Mouse (Mus musculus): ENCODE measurements around the gene Siglec1. TPM values are rescaled to one million over a fixed set of nuclear protein-coding genes. Genes with fewer than 3 reads are reported as not detected.
"Not testable (repeated sequence)": the region's sequence is repeated elsewhere in the genome, so short reads cannot be mapped to it uniquely, and the experiment has no call there.

The Siglec1 gene
- total and polyA plus RNA-seq, 2 experiments from 2014 or later = 0.28 to 0.99 TPM

GRCm38 (mm10) chr2:131125157-131125963 lies 38.8 kb upstream of the Siglec1 start:
- no peak for ATAC-seq
- Histone ChIP-seq H3K27ac (no peak overlapping the region), H3K4me2 (ENCODE audit: low read depth, low read length) (no peak overlapping the region), H3K27me3 (ENCODE audit: insufficient read depth, low read length) (no peaks in the 10 kb centered on the region), H3K4me3 (ENCODE audit: low read length) (no peak overlapping the region), H3K36me3 (ENCODE audit: insufficient read depth, low read length) (no peaks in the 10 kb centered on the region), H3K9me3 (ENCODE audit: low read length) (no peaks in the 10 kb centered on the region), H3K9ac (replicated peaks; ENCODE audit: low read length) (no peak overlapping the region), H3K4me1 (ENCODE audit: insufficient read depth, low read length) (peaks cover 9% of the 10 kb centered on the region)
- DNase-seq (ENCODE audit: low spot score) = no peak
- WGBS = 91% methylated on average over 9 of the region's 9 CpGs
- no peak for TF ChIP-seq CTCF (IDR thresholded peaks at IDR 0.05; ENCODE audit: low read depth)

- H3K4me3 ChIP-seq (ENCODE audit: low read length) = no peak overlapping the region
- DNase-seq (ENCODE audit: low spot score) (no peak), ATAC-seq (no peak)
- H3K4me2 ChIP-seq (ENCODE audit: low read depth, low read length) = no peak overlapping the region
- H3K4me1 ChIP-seq (ENCODE audit: insufficient read depth, low read length) = peaks cover 9% of the 10 kb centered on the region
- no peak overlapping the region for H3K27ac ChIP-seq
- no peak overlapping the region for H3K9ac ChIP-seq (replicated peaks; ENCODE audit: low read length)
- H3K27me3 ChIP-seq (ENCODE audit: insufficient read depth, low read length) = no peaks in the 10 kb centered on the region
- TF ChIP-seq CTCF (IDR thresholded peaks at IDR 0.05; ENCODE audit: low read depth) = no peak
- 64% methylated on average over 3 of the region's 3 CpGs for WGBS
- H3K9me3 ChIP-seq (ENCODE audit: low read length) = no peaks in the 10 kb centered on the region
- no peaks in the 10 kb centered on the region for H3K36me3 ChIP-seq (ENCODE audit: insufficient read depth, low read length)
Measured at GRCm38 (mm10) chr2:131124166-131124565, 37.6 kb upstream of the Siglec1 start.

- Histone ChIP-seq H3K27me3 (ENCODE audit: insufficient read depth, low read length) (no peaks in the 10 kb centered on the region), H3K27ac (no peak overlapping the region), H3K4me2 (ENCODE audit: low read depth, low read length) (no peak overlapping the region), H3K36me3 (ENCODE audit: insufficient read depth, low read length) (no peaks in the 10 kb centered on the region), H3K4me1 (ENCODE audit: insufficient read depth, low read length) (no peaks in the 10 kb centered on the region), H3K4me3 (ENCODE audit: low read length) (no peak overlapping the region), H3K9me3 (ENCODE audit: low read length) (no peaks in the 10 kb centered on the region), H3K9ac (replicated peaks; ENCODE audit: low read length) (no peak overlapping the region)
- DNase-seq (ENCODE audit: low spot score) (no peak), ATAC-seq (no peak)
- no peak for TF ChIP-seq CTCF (IDR thresholded peaks at IDR 0.05; ENCODE audit: low read depth)
- WGBS = 85% methylated on average over 2 of the region's 2 CpGs
Measured at GRCm38 (mm10) chr2:131118968-131119574, 32.5 kb upstream of the Siglec1 start.

- no peak for TF ChIP-seq CTCF (IDR thresholded peaks at IDR 0.05; ENCODE audit: low read depth)
- DNase-seq (ENCODE audit: low spot score) (no peak), ATAC-seq (no peak)
- WGBS = 92% methylated on average over 5 of the region's 5 CpGs
- no peaks in the 10 kb centered on the region for H3K27me3 ChIP-seq (ENCODE audit: insufficient read depth, low read length)
- H3K4me3 ChIP-seq (ENCODE audit: low read length) = no peak overlapping the region
- H3K4me1 ChIP-seq (ENCODE audit: insufficient read depth, low read length) = no peaks in the 10 kb centered on the region
- no peaks in the 10 kb centered on the region for H3K36me3 ChIP-seq (ENCODE audit: insufficient read depth, low read length)
- H3K9me3 ChIP-seq (ENCODE audit: low read length) = no peaks in the 10 kb centered on the region
- no peak overlapping the region for H3K9ac ChIP-seq (replicated peaks; ENCODE audit: low read length)
- no peak overlapping the region for H3K27ac ChIP-seq
- H3K4me2 ChIP-seq (ENCODE audit: low read depth, low read length) = no peak overlapping the region
Measured at GRCm38 (mm10) chr2:131105989-131106388, 19.4 kb upstream of the Siglec1 start.

- H3K27me3 ChIP-seq (ENCODE audit: insufficient read depth, low read length); H3K27ac ChIP-seq; H3K4me3 ChIP-seq (ENCODE audit: low read length); H3K36me3 ChIP-seq (ENCODE audit: insufficient read depth, low read length); ATAC-seq; H3K4me1 ChIP-seq (ENCODE audit: insufficient read depth, low read length); DNase-seq (ENCODE audit: low spot score); H3K4me2 ChIP-seq (ENCODE audit: low read depth, low read length); H3K9ac ChIP-seq (replicated peaks; ENCODE audit: low read length); H3K9me3 ChIP-seq (ENCODE audit: low read length): not testable (repeated sequence)
- 75% methylated on average over 4 of the region's 4 CpGs for WGBS
Measured at GRCm38 (mm10) chr2:131105061-131105460, 18.5 kb upstream of the Siglec1 start.

- no peaks in the 10 kb centered on the region for H3K4me1 ChIP-seq (ENCODE audit: insufficient read depth, low read length)
- H3K9me3 ChIP-seq (ENCODE audit: low read length) = no peaks in the 10 kb centered on the region
- H3K9ac ChIP-seq (replicated peaks; ENCODE audit: low read length) = no peak overlapping the region
- H3K4me3 ChIP-seq (ENCODE audit: low read length) = no peak overlapping the region
- TF ChIP-seq CTCF (IDR thresholded peaks at IDR 0.05; ENCODE audit: low read depth) = no peak
- H3K27ac ChIP-seq = no peak overlapping the region
- ATAC-seq (no peak), DNase-seq (ENCODE audit: low spot score) (no peak)
- H3K4me2 ChIP-seq (ENCODE audit: low read depth, low read length) = no peak overlapping the region
- 87% methylated on average over 4 of the region's 4 CpGs for WGBS
- no peaks in the 10 kb centered on the region for H3K27me3 ChIP-seq (ENCODE audit: insufficient read depth, low read length)
- no peaks in the 10 kb centered on the region for H3K36me3 ChIP-seq (ENCODE audit: insufficient read depth, low read length)
Measured at GRCm38 (mm10) chr2:131104021-131104420, 17.5 kb upstream of the Siglec1 start.

GRCm38 (mm10) chr2:131101530-131101929 lies 15.0 kb upstream of the Siglec1 start:
- ATAC-seq = no peak
- no peak for TF ChIP-seq CTCF (IDR thresholded peaks at IDR 0.05; ENCODE audit: low read depth)
- Histone ChIP-seq H3K4me2 (ENCODE audit: low read depth, low read length) (no peak overlapping the region), H3K36me3 (ENCODE audit: insufficient read depth, low read length) (no peaks in the 10 kb centered on the region), H3K27ac (no peak overlapping the region), H3K9ac (replicated peaks; ENCODE audit: low read length) (no peak overlapping the region), H3K27me3 (ENCODE audit: insufficient read depth, low read length) (no peaks in the 10 kb centered on the region), H3K4me1 (ENCODE audit: insufficient read depth, low read length) (no peaks in the 10 kb centered on the region), H3K4me3 (ENCODE audit: low read length) (no peak overlapping the region), H3K9me3 (ENCODE audit: low read length) (no peaks in the 10 kb centered on the region)
- no peak for DNase-seq (ENCODE audit: low spot score)
- WGBS = 83% methylated on average over 3 of the region's 3 CpGs

Measured in hindbrain, postnatal 0 days (tissue).